Mouse (Mus musculus): ENCODE results near the gene Glra4.

The Glra4 gene

GRCm38 (mm10) chrX:136780041-136780440 is at the start of gene Glra4:
Gene Glra4, minus strand, starts transcription at chrX:136780141.
- in situ Hi-C loops (cut with MboI): no loop called here

GRCm38 (mm10) chrX:136828610-136829009 is 48.7 kb upstream of the Glra4 start:
- in situ Hi-C loops (cut with MboI): no loop called here

- in situ Hi-C loops (cut with MboI): no loop called here
Measured at GRCm38 (mm10) chrX:136825016-136825415, 45.1 kb upstream of the Glra4 start.

GRCm38 (mm10) chrX:136822371-136822770 is 42.4 kb upstream of the Glra4 start, which contains the start of gene Plp1:
Gene Plp1, plus strand, starts transcription at chrX:136822671.
- in situ Hi-C loops (cut with MboI): no loop called here

GRCm38 (mm10) chrX:136820250-136820649 is 40.3 kb upstream of the Glra4 start:
- in situ Hi-C loops (cut with MboI): no loop called here

GRCm38 (mm10) chrX:136819752-136820151 is 39.8 kb upstream of the Glra4 start:
- in situ Hi-C loops (cut with MboI): no loop called here

GRCm38 (mm10) chrX:136797223-136797622 is 17.3 kb upstream of the Glra4 start:
- in situ Hi-C loops (cut with MboI): no loop called here

- in situ Hi-C loops (cut with MboI): no loop called here
Measured at GRCm38 (mm10) chrX:136789446-136789845, 9.5 kb upstream of the Glra4 start.

GRCm38 (mm10) chrX:136779262-136779661 is 679 bp downstream of the Glra4 start:
- in situ Hi-C loops (cut with MboI): no loop called here

- in situ Hi-C loops (cut with MboI): no loop called here
Measured at GRCm38 (mm10) chrX:136778046-136778445, 1.9 kb downstream of the Glra4 start.

- in situ Hi-C loops (cut with MboI): no loop called here
Measured at GRCm38 (mm10) chrX:136773035-136773434, 6.9 kb downstream of the Glra4 start.

GRCm38 (mm10) chrX:136761103-136762074 is 18.6 kb downstream of the Glra4 start:
- in situ Hi-C loops (cut with MboI): no loop called here

GRCm38 (mm10) chrX:136755464-136755863 is 24.5 kb downstream of the Glra4 start:
- in situ Hi-C loops (cut with MboI): no loop called here

GRCm38 (mm10) chrX:136749329-136749728 is 30.6 kb downstream of the Glra4 start:
- in situ Hi-C loops (cut with MboI): no loop called here

- in situ Hi-C loops (cut with MboI): no loop called here
Measured at GRCm38 (mm10) chrX:136744663-136745062, 35.3 kb downstream of the Glra4 start.

GRCm38 (mm10) chrX:136743459-136743858 is 36.5 kb downstream of the Glra4 start, which contains the start of gene Morf4l2:
Gene Morf4l2, minus strand, starts transcription at chrX:136743690.
- in situ Hi-C loops (cut with MboI): no loop called here

GRCm38 (mm10) chrX:136742661-136743103 is 37.3 kb downstream of the Glra4 start:
- in situ Hi-C loops (cut with MboI): no loop called here

GRCm38 (mm10) chrX:136742241-136742640 is 37.7 kb downstream of the Glra4 start:
- in situ Hi-C loops (cut with MboI): no loop called here

- in situ Hi-C loops (cut with MboI): no loop called here
Measured at GRCm38 (mm10) chrX:136741651-136742201, 38.2 kb downstream of the Glra4 start.

- in situ Hi-C loops (cut with MboI): no loop called here
Measured at GRCm38 (mm10) chrX:136740791-136741650, 38.9 kb downstream of the Glra4 start.

- in situ Hi-C loops (cut with MboI): no loop called here
Measured at GRCm38 (mm10) chrX:136740087-136740790, 39.7 kb downstream of the Glra4 start.

All from mature B cell (primary cell).